Mouse (Mus musculus) urinary bladder, postnatal 14 days (tissue): ENCODE measurements around the gene Prmt2.

Experiments
- DNase-seq: peaks from one replicate; pipeline ENCODE4 v3.0.0; 2021; ENCODE audit warnings: low spot score

Gene Prmt2

GRCm38 (mm10) chr10:76218240-76218639, 19.4 kb downstream of the Prmt2 start:
- DNase-seq: peak; percentile 26

GRCm38 (mm10) chr10:76217056-76217455, 20.6 kb downstream of the Prmt2 start:
- no peak for DNase-seq

GRCm38 (mm10) chr10:76214161-76214560, 23.5 kb downstream of the Prmt2 start:
- no peak for DNase-seq

GRCm38 (mm10) chr10:76212121-76212520, 25.5 kb downstream of the Prmt2 start:
- DNase-seq: no peak

- DNase-seq: no peak
These were observed 26.9 kb downstream of the Prmt2 start for GRCm38 (mm10) chr10:76210806-76211205.

- DNase-seq: no peak
These were observed 28.4 kb downstream of the Prmt2 start for GRCm38 (mm10) chr10:76209241-76209640.

- DNase-seq: no peak
These were observed 30.3 kb downstream of the Prmt2 start for GRCm38 (mm10) chr10:76207262-76207796.

GRCm38 (mm10) chr10:76203798-76204283, 33.8 kb downstream of the Prmt2 start:
- peak; percentile 26 for DNase-seq

- DNase-seq: peak; percentile 82
These were observed 35.7 kb downstream of the Prmt2 start for GRCm38 (mm10) chr10:76201978-76202377.

GRCm38 (mm10) chr10:76201416-76201815, 36.2 kb downstream of the Prmt2 start:
- DNase-seq: no peak

- DNase-seq: no peak
These were observed 49.7 kb downstream of the Prmt2 start for GRCm38 (mm10) chr10:76188010-76188409.

- no peak for DNase-seq
These were observed 52.4 kb downstream of the Prmt2 start for GRCm38 (mm10) chr10:76185216-76185615.

GRCm38 (mm10) chr10:76174899-76175298, 62.8 kb downstream of the Prmt2 start:
- no peak for DNase-seq

GRCm38 (mm10) chr10:76158009-76158408, 79.7 kb downstream of the Prmt2 start:
- no peak for DNase-seq

- no peak for DNase-seq
These were observed 80.1 kb downstream of the Prmt2 start for GRCm38 (mm10) chr10:76157528-76157927.
